Mouse (Mus musculus): ENCODE measurements around the gene Zfp961.
"Not testable (repeated sequence)": the region's sequence is repeated elsewhere in the genome, so short reads cannot be mapped to it uniquely, and the experiment has no call there.

Gene Zfp961

GRCm38 (mm10) chr8:72013506-72014228, 62.8 kb downstream of the Zfp961 start:
- in situ Hi-C loops (cut with MboI, MseI): loop anchor here (10.0 to 25.0 kb wide), 2 partner anchors 251 to 879 kb away; no protein-coding TSS in a partner anchor

GRCm38 (mm10) chr8:72017339-72017738, 66.5 kb downstream of the Zfp961 start:
- in situ Hi-C loops (cut with MboI, MseI): loop anchor here (5.0 to 25.0 kb wide), 3 partner anchors 50 to 883 kb away; no protein-coding TSS in a partner anchor

- in situ Hi-C loops (cut with MboI, MseI): loop anchor here (5.0 to 25.0 kb wide), 3 partner anchors 49 to 883 kb away; no protein-coding TSS in a partner anchor
Measured at GRCm38 (mm10) chr8:72018141-72018540, 67.3 kb downstream of the Zfp961 start.

- in situ Hi-C loops (cut with MboI, MseI): loop anchor here (5.0 to 25.0 kb wide), 3 partner anchors 48 to 884 kb away; no protein-coding TSS in a partner anchor
Measured at GRCm38 (mm10) chr8:72019022-72019421, 68.2 kb downstream of the Zfp961 start.

GRCm38 (mm10) chr8:72019816-72020215, 69.0 kb downstream of the Zfp961 start:
- in situ Hi-C loops (cut with MboI, MseI): loop anchor here (5.0 to 25.0 kb wide), 3 partner anchors 47 to 885 kb away; no protein-coding TSS in a partner anchor

GRCm38 (mm10) chr8:72024886-72025285, 74.0 kb downstream of the Zfp961 start:
- in situ Hi-C loops (cut with MboI, MseI): loop anchor here (25.0 kb wide), 1 partner anchor 263 kb away; no protein-coding TSS in a partner anchor

- in situ Hi-C loops (cut with MboI, MseI): not testable (repeated sequence)
Measured at GRCm38 (mm10) chr8:72032926-72033325, 82.1 kb downstream of the Zfp961 start.

- in situ Hi-C loops (cut with MboI, MseI): not testable (repeated sequence)
Measured at GRCm38 (mm10) chr8:72040918-72041317, 90.1 kb downstream of the Zfp961 start, which contains the start of gene Olfr372. TSS of gene Olfr372 (plus strand) at chr8:72041218.

- in situ Hi-C loops (cut with MboI, MseI): no loop called here
Measured at GRCm38 (mm10) chr8:72042493-72042892, 91.7 kb downstream of the Zfp961 start.

Data from T-helper 1 cell (primary cell).